Mouse (Mus musculus): ENCODE measurements around the gene St6galnac3. TPM values are rescaled to one million over a fixed set of nuclear protein-coding genes. Genes with fewer than 3 reads are reported as not detected.

The St6galnac3 gene
- total and polyA plus RNA-seq, 2 experiments from 2014 or later, result 6.9 to 11.9 TPM

DNA sequence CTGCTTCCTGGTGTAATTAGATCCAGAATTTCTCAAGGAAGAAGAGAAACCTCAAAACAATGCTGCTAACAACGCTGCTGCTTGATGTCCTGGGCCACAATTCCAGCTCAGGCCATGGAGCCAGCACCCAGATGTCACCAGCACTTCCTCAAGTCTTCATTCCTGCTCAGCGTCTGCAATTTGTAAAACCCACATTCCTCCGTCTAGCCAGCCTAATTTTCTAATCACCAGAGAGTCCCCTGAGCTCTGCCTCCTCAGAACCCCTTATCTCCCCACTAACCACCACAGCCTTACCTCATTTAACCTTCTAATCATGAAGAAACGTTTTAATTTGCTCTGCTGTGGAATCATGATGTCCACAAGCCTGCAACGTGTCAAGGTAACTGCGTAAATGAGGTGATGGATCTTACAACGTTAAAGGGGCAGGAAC is 213.8 kb downstream of the St6galnac3 start:
- 66% methylated on average over 7 of the region's 7 CpGs for WGBS
- Histone ChIP-seq H3K4me2 (ENCODE audit: low read depth, low read length, poor library complexity, severe bottlenecking) (no peak overlapping the region), H3K27ac (ENCODE audit: low read depth, low read length) (no peak overlapping the region), H3K9me3 (ENCODE audit: low read length) (no peaks in the 10 kb centered on the region), H3K4me1 (ENCODE audit: insufficient read depth, low read length) (peaks cover 19% of the 10 kb centered on the region), H3K36me3 (ENCODE audit: insufficient read depth, low read length) (no peaks in the 10 kb centered on the region), H3K4me3 (ENCODE audit: low read depth, low read length) (no peak overlapping the region), H3K27me3 (ENCODE audit: insufficient read depth, low read length) (no peaks in the 10 kb centered on the region), H3K9ac (replicated peaks; ENCODE audit: low read length, poor library complexity, severe bottlenecking) (no peak overlapping the region)
- DNase-seq (ENCODE audit: low spot score) (no peak), ATAC-seq (ENCODE audit: low FRiP score) (no peak)
- TF ChIP-seq CTCF (IDR thresholded peaks at IDR 0.05), result no peak

DNA sequence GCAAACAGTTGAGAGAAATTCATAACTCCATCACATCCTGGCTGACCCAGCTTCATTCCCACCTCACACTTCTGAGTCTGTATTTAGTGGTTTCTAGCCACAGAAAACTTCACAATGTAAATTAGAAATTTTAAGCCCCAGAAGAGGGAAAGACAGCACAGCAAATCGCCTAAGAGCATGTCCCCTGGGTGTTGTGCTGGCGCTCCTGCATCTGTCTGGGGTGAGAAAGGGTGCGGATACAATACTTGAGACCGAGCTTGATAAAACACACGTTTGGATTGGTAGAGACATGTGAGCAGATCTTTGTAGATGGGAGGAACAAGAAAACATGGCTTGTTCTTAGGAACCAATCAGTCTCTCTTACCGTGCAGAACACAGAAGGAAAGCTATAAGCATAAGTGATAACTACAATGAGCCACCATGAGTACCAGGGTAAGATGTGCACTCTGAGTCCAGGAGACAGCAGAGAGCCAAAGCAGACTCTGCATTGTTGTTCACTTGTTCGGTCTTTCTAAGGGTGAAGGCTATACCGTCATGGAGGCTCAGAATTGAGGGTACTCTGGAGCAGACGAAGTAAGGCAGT is 214.8 kb downstream of the St6galnac3 start:
- TF ChIP-seq CTCF (IDR thresholded peaks at IDR 0.05), result no peak
- no peak for ATAC-seq (ENCODE audit: low FRiP score)
- peaks cover 19% of the 10 kb centered on the region for H3K4me1 ChIP-seq (ENCODE audit: insufficient read depth, low read length)
- H3K36me3 ChIP-seq (ENCODE audit: insufficient read depth, low read length), result no peaks in the 10 kb centered on the region
- H3K9me3 ChIP-seq (ENCODE audit: low read length), result no peaks in the 10 kb centered on the region
- DNase-seq (ENCODE audit: low spot score), result no peak
- 79% methylated on average over 9 of the region's 9 CpGs for WGBS
- H3K27ac ChIP-seq (ENCODE audit: low read depth, low read length), result peak overlapping the region; percentile 74
- no peaks in the 10 kb centered on the region for H3K27me3 ChIP-seq (ENCODE audit: insufficient read depth, low read length)
- H3K4me3 ChIP-seq (ENCODE audit: low read depth, low read length), result no peak overlapping the region
- no peak overlapping the region for H3K9ac ChIP-seq (replicated peaks; ENCODE audit: low read length, poor library complexity, severe bottlenecking)
- no peak overlapping the region for H3K4me2 ChIP-seq (ENCODE audit: low read depth, low read length, poor library complexity, severe bottlenecking)

DNA sequence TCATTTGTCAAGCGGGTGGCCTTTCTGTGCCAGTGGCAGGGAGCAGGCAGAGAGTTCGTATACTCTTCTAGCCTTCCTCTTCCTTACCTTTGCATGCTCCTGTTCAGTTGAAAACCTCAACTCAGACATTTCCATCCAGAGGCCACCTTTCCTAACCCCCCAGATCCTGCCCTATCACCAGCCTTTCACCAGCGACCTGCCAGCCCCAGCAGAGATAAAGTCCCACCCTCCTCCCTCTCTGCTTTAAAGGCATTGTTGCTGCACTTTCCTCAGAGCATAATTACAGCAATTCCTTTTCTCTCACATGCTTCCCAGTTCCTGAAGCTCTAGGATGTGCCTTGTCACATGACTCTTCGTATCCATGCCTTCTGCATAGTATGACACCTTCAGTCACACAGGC is 215.3 kb downstream of the St6galnac3 start:
- no peak overlapping the region for H3K9ac ChIP-seq (replicated peaks; ENCODE audit: low read length, poor library complexity, severe bottlenecking)
- no peak for TF ChIP-seq CTCF (IDR thresholded peaks at IDR 0.05)
- H3K4me1 ChIP-seq (ENCODE audit: insufficient read depth, low read length), result peaks cover 19% of the 10 kb centered on the region
- no peaks in the 10 kb centered on the region for H3K27me3 ChIP-seq (ENCODE audit: insufficient read depth, low read length)
- WGBS, result 48% methylated on average over 4 of the region's 4 CpGs
- DNase-seq (ENCODE audit: low spot score) (no peak), ATAC-seq (ENCODE audit: low FRiP score) (no peak)
- no peak overlapping the region for H3K4me3 ChIP-seq (ENCODE audit: low read depth, low read length)
- no peak overlapping the region for H3K4me2 ChIP-seq (ENCODE audit: low read depth, low read length, poor library complexity, severe bottlenecking)
- no peaks in the 10 kb centered on the region for H3K36me3 ChIP-seq (ENCODE audit: insufficient read depth, low read length)
- H3K9me3 ChIP-seq (ENCODE audit: low read length), result no peaks in the 10 kb centered on the region
- H3K27ac ChIP-seq (ENCODE audit: low read depth, low read length), result peak overlapping the region; percentile 74

DNA sequence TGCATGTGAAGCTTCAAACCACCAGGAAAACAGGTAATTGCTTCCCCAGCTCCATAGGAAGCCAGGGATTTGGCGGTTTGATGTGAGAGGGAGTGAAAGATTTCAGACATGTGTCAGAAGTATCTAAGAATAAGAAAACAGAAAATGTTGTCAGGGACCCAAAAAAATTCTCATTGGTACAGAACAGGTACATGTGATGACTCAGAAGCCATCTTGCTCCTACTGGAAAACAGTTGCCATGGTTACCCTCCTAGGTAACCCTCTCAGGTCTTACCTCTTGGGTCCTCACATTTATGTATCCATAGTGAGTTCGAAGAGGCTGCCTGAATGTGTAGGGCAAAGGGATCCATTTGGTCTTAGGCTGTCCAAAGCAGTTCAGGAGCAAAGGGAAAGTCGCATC is 215.9 kb downstream of the St6galnac3 start:
- 55% methylated on average over 3 of the region's 3 CpGs for WGBS
- no peak overlapping the region for H3K9ac ChIP-seq (replicated peaks; ENCODE audit: low read length, poor library complexity, severe bottlenecking)
- peak overlapping the region; percentile 74 for H3K27ac ChIP-seq (ENCODE audit: low read depth, low read length)
- no peak for TF ChIP-seq CTCF (IDR thresholded peaks at IDR 0.05)
- H3K4me2 ChIP-seq (ENCODE audit: low read depth, low read length, poor library complexity, severe bottlenecking), result no peak overlapping the region
- no peaks in the 10 kb centered on the region for H3K36me3 ChIP-seq (ENCODE audit: insufficient read depth, low read length)
- no peaks in the 10 kb centered on the region for H3K9me3 ChIP-seq (ENCODE audit: low read length)
- ATAC-seq (ENCODE audit: low FRiP score), result peak; percentile 87
- peak; percentile 73 for DNase-seq (ENCODE audit: low spot score)
- H3K4me3 ChIP-seq (ENCODE audit: low read depth, low read length), result no peak overlapping the region
- H3K4me1 ChIP-seq (ENCODE audit: insufficient read depth, low read length), result peaks cover 19% of the 10 kb centered on the region
- H3K27me3 ChIP-seq (ENCODE audit: insufficient read depth, low read length), result no peaks in the 10 kb centered on the region

DNA sequence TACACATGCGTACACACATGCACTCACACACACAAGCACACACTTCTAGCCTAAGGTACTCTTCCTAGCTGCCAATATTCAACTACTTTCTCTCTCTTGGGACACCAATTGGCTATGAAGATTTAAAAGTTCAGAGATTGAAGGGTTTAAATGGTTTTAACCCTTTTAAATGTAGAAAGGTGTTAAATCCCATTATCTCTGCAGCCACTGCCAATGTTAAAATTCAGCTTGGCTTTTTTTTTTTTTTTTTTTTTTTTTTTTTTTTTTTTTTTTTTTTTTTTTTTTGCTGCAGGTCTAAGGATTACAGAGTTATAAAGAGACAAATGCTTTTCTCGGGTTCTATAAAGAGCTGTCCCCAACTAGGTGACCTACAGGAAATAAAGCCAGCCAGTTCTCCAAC is 216.4 kb downstream of the St6galnac3 start:
- Histone ChIP-seq H3K4me1 (ENCODE audit: insufficient read depth, low read length) (peaks cover 19% of the 10 kb centered on the region), H3K9ac (replicated peaks; ENCODE audit: low read length, poor library complexity, severe bottlenecking) (no peak overlapping the region), H3K4me2 (ENCODE audit: low read depth, low read length, poor library complexity, severe bottlenecking) (no peak overlapping the region), H3K4me3 (ENCODE audit: low read depth, low read length) (no peak overlapping the region), H3K27me3 (ENCODE audit: insufficient read depth, low read length) (no peaks in the 10 kb centered on the region), H3K36me3 (ENCODE audit: insufficient read depth, low read length) (no peaks in the 10 kb centered on the region), H3K27ac (ENCODE audit: low read depth, low read length) (peak overlapping the region; percentile 74; the same call in 1 of the 2 replicates), H3K9me3 (ENCODE audit: low read length) (no peaks in the 10 kb centered on the region)
- no peak for TF ChIP-seq CTCF (IDR thresholded peaks at IDR 0.05)
- 58% methylated on average over 2 of the region's 2 CpGs for WGBS
- ATAC-seq (ENCODE audit: low FRiP score) (peak; percentile 9; the same call in 1 of the 2 replicates), DNase-seq (ENCODE audit: low spot score) (no peak)

DNA sequence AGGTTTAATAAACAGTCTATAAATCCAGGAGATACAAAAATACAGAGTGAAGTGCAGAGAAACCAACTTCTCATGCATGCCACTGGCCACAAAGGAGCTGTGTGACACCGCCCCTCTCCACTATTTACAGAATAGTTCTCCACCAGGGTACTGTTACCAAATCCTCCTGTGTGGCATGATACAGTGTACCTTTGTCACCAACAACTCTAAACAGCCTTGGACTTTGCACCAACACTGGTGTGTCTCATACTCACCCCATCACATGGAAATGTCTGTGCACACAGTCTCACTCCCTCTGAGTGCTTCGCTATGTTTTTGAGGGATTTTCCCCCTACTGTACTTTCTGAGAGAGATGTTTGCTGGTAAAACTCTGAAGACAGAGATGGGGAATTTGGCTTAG is 217.4 kb downstream of the St6galnac3 start:
- DNase-seq (ENCODE audit: low spot score), result no peak
- WGBS, result 100% methylated on average over 2 of the region's 2 CpGs
- H3K9me3 ChIP-seq (ENCODE audit: low read length), result no peaks in the 10 kb centered on the region
- H3K27me3 ChIP-seq (ENCODE audit: insufficient read depth, low read length), result no peaks in the 10 kb centered on the region
- TF ChIP-seq CTCF (IDR thresholded peaks at IDR 0.05), result no peak
- no peak overlapping the region for H3K4me3 ChIP-seq (ENCODE audit: low read depth, low read length)
- no peak for ATAC-seq (ENCODE audit: low FRiP score)
- no peak overlapping the region for H3K9ac ChIP-seq (replicated peaks; ENCODE audit: low read length, poor library complexity, severe bottlenecking)
- H3K27ac ChIP-seq (ENCODE audit: low read depth, low read length), result no peak overlapping the region
- peaks cover 19% of the 10 kb centered on the region for H3K4me1 ChIP-seq (ENCODE audit: insufficient read depth, low read length)
- H3K4me2 ChIP-seq (ENCODE audit: low read depth, low read length, poor library complexity, severe bottlenecking), result no peak overlapping the region
- H3K36me3 ChIP-seq (ENCODE audit: insufficient read depth, low read length), result no peaks in the 10 kb centered on the region

Data from midbrain, postnatal 0 days (tissue).